Mouse (Mus musculus) forebrain, embryonic 12.5 days (tissue): ENCODE measurements around the gene Unkl. TPM values are rescaled to one million over a fixed set of nuclear protein-coding genes. Genes with fewer than 3 reads are reported as not detected.
"Not testable (repeated sequence)": the region's sequence is repeated elsewhere in the genome, so short reads cannot be mapped to it uniquely, and the experiment has no call there.

Experiments used
- ATAC-seq: fragments of 200-750 bp; cut with Nextera tagmentation; 2 replicates; pipeline ENCODE4 v1.8.0; 2017; ENCODE audit warnings: moderate TSS enrichment; ENCODE audit not compliant: low FRiP score
- H3K27ac ChIP-seq: fragments of 300-500 bp; sonication (generic); 2 replicates; pipeline ENCODE4 v1.5.1; 2016; ENCODE audit warnings: mild to moderate bottlenecking
- H3K27me3 ChIP-seq: fragments of 300-500 bp; sonication (generic); 2 replicates; pipeline ENCODE4 v1.6.1; 2016; ENCODE audit warnings: mild to moderate bottlenecking
- H3K36me3 ChIP-seq: fragments of 300-500 bp; sonication (generic); replicated peaks from 2 replicates; pipeline ENCODE4 v1.6.1; 2016; ENCODE audit warnings: mild to moderate bottlenecking
- H3K4me1 ChIP-seq: fragments of 300-500 bp; sonication (generic); 2 replicates; pipeline ENCODE4 v1.6.1; 2016
- H3K4me2 ChIP-seq: fragments of 300-500 bp; sonication (generic); 2 replicates; pipeline ENCODE4 v1.6.1; 2016; ENCODE audit warnings: mild to moderate bottlenecking, moderate library complexity
- H3K4me3 ChIP-seq: fragments of 300-500 bp; sonication (generic); replicated peaks from 2 replicates; pipeline ENCODE4 v1.5.1; 2016; ENCODE audit warnings: mild to moderate bottlenecking
- H3K9ac ChIP-seq: fragments of 300-500 bp; sonication (generic); 2 replicates; pipeline ENCODE4 v1.6.1; 2016; ENCODE audit warnings: mild to moderate bottlenecking
- H3K9me3 ChIP-seq: fragments of 300-500 bp; sonication (generic); 2 replicates; pipeline ENCODE4 v1.6.1; 2016
- WGBS: fragments of 180-500 bp; shearing (Covaris S2); methylation state at CpG from one replicate; pipeline ENCODE4 v1.1.7; 2016; 5-methylcytosine and 5-hydroxymethylcytosine counted together
- polyA plus RNA-seq: library from polyadenylated mRNA; unstranded; fragments of >200 nt; fragmentation: Nextera tagmentation; extraction: Ambion mirVana; gene quantifications from 2 replicates; pipeline ENCODE4 v1.2.1, GENCODE M21; 2016

The Unkl gene
- polyA plus RNA-seq, 1 experiment from 2014 or later, result 10.0 TPM

DNA sequence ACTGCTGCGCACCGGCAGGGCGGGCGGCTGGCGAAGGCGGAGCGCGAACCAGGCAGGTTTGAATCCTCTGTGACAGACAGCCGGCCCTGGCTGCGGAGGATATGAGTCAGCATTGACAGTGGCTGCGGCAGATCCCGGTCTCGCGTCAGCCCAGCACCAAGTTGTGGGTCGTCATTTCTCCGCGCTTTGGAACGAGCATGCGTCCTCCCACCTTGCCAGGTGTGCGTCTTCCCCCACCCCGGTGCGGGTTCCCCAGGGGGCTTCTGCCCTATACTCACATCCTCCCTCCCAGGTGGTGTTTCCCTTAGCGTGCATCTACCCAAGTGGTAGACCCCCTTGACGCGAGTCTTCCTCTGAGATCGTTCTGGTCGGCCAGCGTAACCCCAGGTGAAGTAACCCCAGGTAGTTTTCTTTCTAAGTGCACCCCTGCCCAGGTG lies 34.3 kb downstream of the Unkl start:
- ATAC-seq, result peak; percentile 79
- Histone ChIP-seq H3K4me1 (peaks cover 14% of the 10 kb centered on the region), H3K4me3 (peak overlapping the region; percentile 41), H3K36me3 (peaks cover 16% of the 10 kb centered on the region), H3K4me2 (peak overlapping the region; percentile 74)
- H3K27me3 ChIP-seq, H3K9me3 ChIP-seq, H3K9ac ChIP-seq, H3K27ac ChIP-seq: not testable (repeated sequence)
- WGBS, result 8% methylated on average over 14 of the region's 28 CpGs

DNA sequence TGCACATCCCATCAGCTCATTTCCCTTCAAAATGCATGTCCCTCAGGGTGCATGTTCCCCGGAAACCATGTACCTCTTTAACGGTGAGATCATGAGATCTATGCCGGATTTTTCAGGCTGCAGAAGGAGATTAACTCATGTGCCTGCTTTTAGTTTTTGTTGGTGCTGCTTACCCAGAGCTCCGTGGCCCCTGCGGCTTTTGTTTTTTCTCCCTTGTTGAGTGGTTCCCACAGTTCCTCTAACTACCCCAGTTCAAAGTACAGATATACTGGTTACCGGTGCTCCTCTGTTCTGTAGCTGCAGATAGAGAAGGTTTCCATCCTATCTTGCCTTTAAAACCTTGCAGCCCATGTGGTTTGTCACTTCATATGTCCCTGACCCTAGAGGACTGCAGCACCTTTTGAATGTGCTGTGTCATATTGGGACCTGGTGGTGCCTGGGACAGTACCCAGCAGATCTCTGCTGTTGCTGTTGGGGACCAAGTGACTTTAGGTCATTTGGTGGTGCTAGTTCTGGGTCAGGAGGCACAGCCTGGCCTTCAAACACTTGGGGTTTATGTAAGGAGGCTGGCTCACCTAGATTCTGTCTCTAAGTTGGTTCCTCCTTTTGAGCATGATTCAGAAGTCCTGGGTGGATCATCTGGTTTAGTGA lies 34.9 kb downstream of the Unkl start:
- Histone ChIP-seq H3K9ac (no peak overlapping the region), H3K27me3 (peaks cover 3% of the 10 kb centered on the region), H3K4me3 (peak overlapping the region; percentile 22; the same call in 1 of the 2 replicates), H3K9me3 (no peaks in the 10 kb centered on the region), H3K4me1 (peaks cover 14% of the 10 kb centered on the region), H3K27ac (peak overlapping the region; percentile 5; the same call in 1 of the 2 replicates), H3K4me2 (peak overlapping the region; percentile 74), H3K36me3 (peaks cover 16% of the 10 kb centered on the region)
- WGBS, result 29% methylated on average over 6 of the region's 6 CpGs
- no peak for ATAC-seq

DNA sequence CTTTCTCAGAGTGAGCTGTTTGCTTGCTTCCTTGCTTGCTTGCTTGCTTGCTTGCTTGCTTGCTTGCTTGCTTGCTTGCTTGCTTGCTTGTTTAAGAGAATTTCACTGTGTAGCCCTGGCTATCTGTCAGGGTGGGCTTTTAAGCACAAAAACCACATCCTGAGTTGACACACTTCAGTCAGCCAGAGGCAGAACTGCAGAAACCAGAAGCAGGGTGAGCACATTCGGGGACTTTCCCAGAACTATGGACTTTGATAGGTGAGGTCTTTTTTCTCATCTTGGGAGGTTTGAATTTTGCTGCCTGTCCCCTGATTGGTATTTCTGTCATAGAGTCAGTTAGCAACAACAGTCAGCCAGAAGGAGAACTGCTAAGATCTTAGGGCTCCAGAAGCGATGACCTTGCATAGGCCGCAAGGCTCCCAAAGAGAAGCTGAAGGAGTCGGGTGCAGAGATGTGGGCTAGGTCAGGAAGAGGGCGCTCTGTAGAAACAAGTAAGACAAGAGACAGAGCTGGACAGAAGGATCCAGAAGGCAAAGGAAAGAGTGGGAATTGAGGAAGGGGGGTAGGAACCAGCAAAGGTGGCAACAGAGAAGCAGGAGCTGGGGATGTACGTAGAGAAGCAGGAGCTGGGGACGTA lies 36.5 kb downstream of the Unkl start:
- Histone ChIP-seq H3K27me3 (peaks cover 3% of the 10 kb centered on the region), H3K27ac (no peak overlapping the region), H3K9me3 (no peaks in the 10 kb centered on the region), H3K9ac (no peak overlapping the region), H3K4me3 (no peak overlapping the region), H3K4me2 (no peak overlapping the region), H3K36me3 (peaks cover 12% of the 10 kb centered on the region), H3K4me1 (peaks cover 14% of the 10 kb centered on the region)
- ATAC-seq, result no peak
- 88% methylated on average over 7 of the region's 7 CpGs for WGBS

DNA sequence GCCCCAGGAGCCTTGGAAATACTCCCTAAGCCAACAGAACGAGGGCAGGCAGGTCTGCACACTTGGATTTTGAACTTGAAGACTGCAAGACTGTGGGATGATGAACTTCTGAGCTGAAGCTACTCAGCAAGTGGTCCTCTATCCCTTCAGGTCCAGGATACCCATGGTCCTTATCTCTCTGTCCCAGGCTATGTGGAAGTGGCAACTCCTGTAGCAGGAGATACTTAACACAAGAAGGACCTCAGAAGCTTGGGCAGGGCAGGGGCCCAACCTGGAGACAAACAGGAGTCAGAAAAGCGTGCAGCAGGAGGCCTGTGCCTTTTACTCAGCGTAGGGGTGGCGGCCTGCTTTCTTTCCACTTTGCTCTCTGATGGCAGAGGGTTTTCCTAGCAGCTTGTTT lies 37.5 kb downstream of the Unkl start:
- Histone ChIP-seq H3K27ac (no peak overlapping the region), H3K4me3 (no peak overlapping the region), H3K4me2 (no peak overlapping the region), H3K27me3 (peaks cover 3% of the 10 kb centered on the region), H3K9me3 (no peaks in the 10 kb centered on the region), H3K9ac (no peak overlapping the region), H3K36me3 (peaks cover 18% of the 10 kb centered on the region), H3K4me1 (peaks cover 14% of the 10 kb centered on the region)
- no peak for ATAC-seq
- 84% methylated on average over 4 of the region's 4 CpGs for WGBS

DNA sequence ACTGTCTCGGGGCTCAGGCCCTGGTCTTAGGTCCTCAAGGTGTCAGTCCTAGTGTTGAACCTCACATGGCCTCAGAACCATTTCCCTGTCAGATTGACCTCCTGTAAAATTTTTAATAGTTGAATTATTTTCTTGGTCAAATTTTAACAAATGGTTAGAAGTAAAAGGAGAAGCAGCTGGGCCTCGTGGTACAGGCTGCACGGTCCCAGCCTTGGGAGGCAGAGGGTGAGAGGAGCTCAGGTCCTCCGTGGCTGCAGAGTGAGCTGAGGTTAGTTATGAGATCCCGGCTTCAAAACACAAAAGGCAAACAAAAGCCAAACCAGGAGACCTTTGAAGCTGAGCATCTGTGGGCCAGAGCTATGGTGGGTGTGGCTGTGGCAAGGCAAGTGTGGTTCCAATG lies 39.8 kb downstream of the Unkl start:
- Histone ChIP-seq H3K9ac (no peak overlapping the region), H3K4me1 (no peaks in the 10 kb centered on the region), H3K4me3 (no peak overlapping the region), H3K27me3 (no peaks in the 10 kb centered on the region; the same call in 1 of the 2 replicates), H3K27ac (no peak overlapping the region), H3K4me2 (no peak overlapping the region), H3K9me3 (no peaks in the 10 kb centered on the region), H3K36me3 (peaks cover 27% of the 10 kb centered on the region)
- no peak for ATAC-seq
- WGBS, result 88% methylated on average over 5 of the region's 5 CpGs

DNA sequence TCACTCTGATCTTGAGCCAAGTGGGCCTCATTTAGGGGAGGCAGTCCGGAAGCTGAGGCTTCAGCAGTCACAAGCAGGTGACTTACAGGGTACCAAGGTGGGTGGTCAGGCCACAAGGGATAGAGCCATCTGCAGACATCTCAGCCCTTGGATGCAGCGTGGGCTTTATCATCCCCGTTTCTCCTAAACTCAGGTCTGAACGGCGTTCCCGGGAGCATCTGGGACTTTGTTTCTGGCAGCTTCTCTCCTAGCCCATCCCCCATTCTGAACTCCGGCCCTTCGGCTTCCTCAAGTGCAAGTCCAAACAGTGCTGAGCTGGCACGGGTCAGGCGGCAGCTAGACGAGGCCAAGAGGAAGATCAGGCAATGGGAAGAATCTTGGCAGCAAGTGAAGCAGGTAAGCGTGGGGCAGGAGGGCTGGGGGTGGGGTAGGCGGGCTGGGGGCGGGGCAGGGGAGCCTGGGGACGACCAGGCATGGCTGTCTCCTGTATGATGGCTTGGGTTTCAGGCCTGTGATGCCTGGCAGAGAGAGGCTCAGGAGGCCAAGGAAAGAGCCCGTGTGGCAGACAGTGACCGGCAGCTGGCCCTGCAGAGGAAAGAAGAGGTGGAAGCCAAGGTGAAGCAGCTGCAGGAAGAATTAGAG lies 41.9 kb downstream of the Unkl start:
- H3K36me3 ChIP-seq, result peaks cover 36% of the 10 kb centered on the region
- not testable (repeated sequence) for H3K9me3 ChIP-seq, H3K4me1 ChIP-seq, ATAC-seq, H3K27me3 ChIP-seq, H3K9ac ChIP-seq, H3K4me2 ChIP-seq, H3K27ac ChIP-seq, H3K4me3 ChIP-seq
- WGBS, result 82% methylated on average over 17 of the region's 17 CpGs

DNA sequence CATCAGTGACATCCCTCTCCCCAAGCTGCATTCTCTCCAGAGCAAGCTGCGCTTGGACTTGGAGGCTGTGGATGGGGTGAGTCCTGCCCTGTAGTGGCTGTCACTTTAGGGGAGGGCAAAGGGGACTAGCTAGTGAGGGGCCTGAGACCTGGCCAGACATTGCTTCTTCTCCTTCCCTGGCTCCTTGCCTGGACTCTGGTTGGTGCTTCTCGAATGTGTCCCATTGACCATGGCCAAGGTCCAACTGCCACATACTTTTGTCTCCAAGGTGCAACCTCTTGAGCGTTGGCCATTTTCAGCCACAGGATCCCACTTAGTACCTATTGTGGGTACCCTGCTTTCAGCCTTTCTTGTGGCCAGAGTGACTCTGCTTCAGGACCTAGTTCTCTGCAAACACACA lies 42.5 kb downstream of the Unkl start:
- Histone ChIP-seq H3K9me3 (no peaks in the 10 kb centered on the region), H3K4me3 (no peak overlapping the region), H3K4me1 (no peaks in the 10 kb centered on the region), H3K9ac (no peak overlapping the region), H3K27me3 (no peaks in the 10 kb centered on the region), H3K27ac (no peak overlapping the region), H3K4me2 (no peak overlapping the region), H3K36me3 (peaks cover 41% of the 10 kb centered on the region)
- no peak for ATAC-seq
- WGBS, result 86% methylated on average over 3 of the region's 3 CpGs

DNA sequence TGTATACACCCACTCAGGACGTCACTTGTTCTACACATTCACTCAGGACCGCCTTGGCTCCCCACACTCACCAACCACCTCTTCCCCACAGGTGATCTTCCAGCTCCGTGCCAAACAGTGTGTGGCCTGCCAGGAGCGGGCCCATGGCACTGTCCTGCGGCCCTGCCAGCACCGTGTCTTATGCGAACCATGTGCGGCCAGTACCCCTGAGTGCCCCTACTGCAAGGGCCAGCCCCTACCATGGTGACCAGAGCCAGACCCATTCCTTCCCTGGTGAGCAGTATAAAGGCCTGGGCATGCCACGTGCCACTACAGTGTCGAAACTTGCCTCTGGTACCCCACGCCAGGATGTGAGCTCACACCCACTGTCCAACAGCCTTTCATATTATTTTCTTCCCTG lies 43.4 kb downstream of the Unkl start:
- 0 out of 2 replicates have a peak, but pooled peaks have one; percentile 36 for ATAC-seq
- not testable (repeated sequence) for H3K27ac ChIP-seq, H3K27me3 ChIP-seq, H3K4me2 ChIP-seq, H3K4me3 ChIP-seq, H3K9me3 ChIP-seq, H3K9ac ChIP-seq, H3K4me1 ChIP-seq
- H3K36me3 ChIP-seq, result peaks cover 43% of the 10 kb centered on the region
- 90% methylated on average over 5 of the region's 11 CpGs for WGBS

DNA sequence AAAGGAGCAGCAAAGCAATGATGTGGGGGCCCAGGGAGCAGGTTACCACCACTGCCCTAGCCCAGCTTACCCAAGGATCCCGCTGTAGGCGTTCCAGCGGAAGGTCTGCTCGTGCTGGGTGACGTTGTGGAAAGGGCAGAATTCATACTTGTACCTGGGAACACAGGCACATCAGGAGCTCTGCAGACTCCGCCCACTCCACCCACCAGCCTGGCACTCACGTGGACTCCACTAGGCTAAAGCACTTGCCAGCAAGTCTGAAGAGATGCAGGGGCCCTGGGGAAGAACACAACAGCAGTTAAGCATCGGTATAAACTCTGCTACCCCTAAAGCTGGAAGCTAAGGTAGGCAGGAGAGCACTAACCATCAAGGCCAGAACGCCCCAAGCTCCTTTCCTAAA lies 47.4 kb downstream of the Unkl start:
- 85% methylated on average over 9 of the region's 9 CpGs for WGBS
- Histone ChIP-seq H3K4me3 (no peak overlapping the region), H3K27ac (no peak overlapping the region)

DNA sequence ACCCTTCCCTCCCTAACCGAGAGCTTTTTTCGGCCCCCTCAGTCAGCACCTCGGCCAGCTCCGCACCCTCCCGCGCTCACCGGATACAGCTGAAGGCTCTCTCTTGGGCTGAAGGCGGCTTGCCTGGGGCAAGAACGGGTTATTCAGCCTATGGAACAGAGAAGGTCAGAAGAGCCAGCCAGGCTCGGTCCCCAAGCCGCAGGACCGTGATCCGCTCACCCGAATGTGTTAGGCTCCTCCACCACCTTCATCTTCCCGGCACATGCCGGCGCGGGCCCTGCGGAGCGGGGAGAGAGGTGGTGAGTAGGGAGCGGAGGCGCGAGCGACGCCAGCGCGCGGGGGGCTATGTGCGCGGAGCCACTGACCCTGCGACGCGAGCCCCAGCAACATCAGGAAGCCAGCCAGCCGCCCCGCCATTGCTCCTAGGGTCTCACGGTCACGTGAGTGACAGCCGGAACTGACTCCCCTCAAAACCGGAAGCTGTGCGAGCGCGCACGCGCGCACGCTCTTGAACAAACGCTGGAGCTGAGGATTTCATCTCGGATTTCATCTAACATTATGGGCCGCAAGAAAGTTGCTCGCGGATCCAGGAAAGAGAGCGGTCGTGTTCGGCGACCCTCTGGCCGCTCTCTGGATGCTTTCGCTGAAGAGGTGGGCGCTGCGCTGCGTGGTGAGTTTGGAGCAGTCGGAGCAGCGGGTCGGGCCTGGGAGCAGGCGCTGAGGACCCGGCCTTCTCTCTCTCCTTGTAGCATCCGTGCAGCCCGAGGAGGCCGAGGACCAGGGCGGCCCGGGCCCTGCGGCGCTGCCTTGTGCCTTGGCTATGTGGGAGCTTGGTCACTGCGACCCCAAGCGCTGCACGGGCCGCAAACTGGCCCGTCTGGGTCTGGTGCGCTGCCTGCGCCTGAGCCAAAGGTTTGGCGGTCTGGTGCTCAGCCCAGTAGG lies 51.8 kb downstream of the Unkl start, which contains the start of the genes Gnptg and Tsr3:
Gnptg (minus strand) TSS at position 430 of the 942 bp plus-strand sequence.
Tsr3 (plus strand) TSS at position 476 of the 942 bp plus-strand sequence.
- no peaks in the 10 kb centered on the region for H3K27me3 ChIP-seq
- H3K4me2 ChIP-seq, result peak within 1 kb of the TSS; percentile 97
- peaks cover 52% of the 10 kb centered on the region for H3K36me3 ChIP-seq
- H3K4me1 ChIP-seq, result peaks cover 23% of the 10 kb centered on the region
- H3K9me3 ChIP-seq, result no peaks in the 10 kb centered on the region
- WGBS, result 1% methylated on average over 80 of the region's 80 CpGs
- H3K9ac ChIP-seq, result peak within 1 kb of the TSS; percentile 99
- H3K4me3 ChIP-seq, result peak within 1 kb of the TSS; percentile 98
- H3K27ac ChIP-seq, result peak within 1 kb of the TSS; percentile 78
- peak; percentile 87 for ATAC-seq

More for the DNA sequence above, 47.4 kb downstream of the Unkl start:
- H3K36me3 ChIP-seq, result peaks cover 32% of the 10 kb centered on the region
- H3K9me3 ChIP-seq, result no peaks in the 10 kb centered on the region
- no peaks in the 10 kb centered on the region for H3K27me3 ChIP-seq
- ATAC-seq, result no peak
- H3K4me1 ChIP-seq, result peaks cover 13% of the 10 kb centered on the region
- no peak overlapping the region for H3K4me2 ChIP-seq
- no peak overlapping the region for H3K9ac ChIP-seq

DNA sequence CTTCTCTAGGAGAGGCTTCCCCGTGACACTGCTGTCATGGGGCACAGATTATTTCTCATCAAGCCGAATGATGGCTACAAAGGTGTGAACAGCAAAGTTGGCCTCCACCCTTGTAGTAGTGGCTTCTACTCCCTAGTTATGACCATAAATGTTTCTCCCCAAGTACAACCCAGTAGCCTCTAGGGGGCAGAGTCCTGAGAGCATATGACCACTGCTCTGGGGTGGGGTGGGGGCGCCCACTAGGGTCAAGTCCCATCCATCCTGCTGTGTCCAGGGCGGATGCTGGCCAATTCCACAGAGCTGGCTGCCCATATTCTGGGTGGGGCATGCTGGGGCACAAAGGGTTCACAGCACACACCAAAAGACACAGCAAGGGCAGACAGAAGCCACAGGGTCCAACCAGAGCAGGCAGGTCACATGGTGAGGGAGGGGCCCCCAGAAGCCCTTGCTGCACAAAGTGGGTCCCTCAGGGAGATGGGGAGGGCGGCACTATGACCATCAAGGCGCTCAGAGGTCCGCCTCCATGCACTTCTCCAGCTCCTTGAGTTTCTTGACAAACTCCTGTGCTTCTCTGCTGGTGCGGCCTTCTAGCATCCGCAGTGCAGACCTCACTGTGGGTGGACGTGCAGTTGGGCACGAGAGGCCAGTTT lies 55.1 kb downstream of the Unkl start:
- Histone ChIP-seq H3K4me2 (no peak overlapping the region), H3K4me3 (no peak overlapping the region), H3K4me1 (peaks cover 20% of the 10 kb centered on the region), H3K27me3 (no peaks in the 10 kb centered on the region), H3K9ac (no peak overlapping the region), H3K27ac (no peak overlapping the region), H3K9me3 (no peaks in the 10 kb centered on the region), H3K36me3 (peaks cover 44% of the 10 kb centered on the region)
- WGBS, result 88% methylated on average over 11 of the region's 11 CpGs
- no peak for ATAC-seq
